Mouse (Mus musculus): ENCODE results near the gene Ralgps1. TPM values are rescaled to one million over a fixed set of nuclear protein-coding genes. Genes with fewer than 3 reads are reported as not detected.

Ralgps1 gene
- 5.7 and 6.4 TPM in 2 replicates for polyA plus RNA-seq (2012; rRNA removed)

GRCm38 (mm10) chr2:33370777-33371647, at the start of gene Ralgps1:
Ralgps1 (minus strand) TSS chr2:33371486.

DNA sequence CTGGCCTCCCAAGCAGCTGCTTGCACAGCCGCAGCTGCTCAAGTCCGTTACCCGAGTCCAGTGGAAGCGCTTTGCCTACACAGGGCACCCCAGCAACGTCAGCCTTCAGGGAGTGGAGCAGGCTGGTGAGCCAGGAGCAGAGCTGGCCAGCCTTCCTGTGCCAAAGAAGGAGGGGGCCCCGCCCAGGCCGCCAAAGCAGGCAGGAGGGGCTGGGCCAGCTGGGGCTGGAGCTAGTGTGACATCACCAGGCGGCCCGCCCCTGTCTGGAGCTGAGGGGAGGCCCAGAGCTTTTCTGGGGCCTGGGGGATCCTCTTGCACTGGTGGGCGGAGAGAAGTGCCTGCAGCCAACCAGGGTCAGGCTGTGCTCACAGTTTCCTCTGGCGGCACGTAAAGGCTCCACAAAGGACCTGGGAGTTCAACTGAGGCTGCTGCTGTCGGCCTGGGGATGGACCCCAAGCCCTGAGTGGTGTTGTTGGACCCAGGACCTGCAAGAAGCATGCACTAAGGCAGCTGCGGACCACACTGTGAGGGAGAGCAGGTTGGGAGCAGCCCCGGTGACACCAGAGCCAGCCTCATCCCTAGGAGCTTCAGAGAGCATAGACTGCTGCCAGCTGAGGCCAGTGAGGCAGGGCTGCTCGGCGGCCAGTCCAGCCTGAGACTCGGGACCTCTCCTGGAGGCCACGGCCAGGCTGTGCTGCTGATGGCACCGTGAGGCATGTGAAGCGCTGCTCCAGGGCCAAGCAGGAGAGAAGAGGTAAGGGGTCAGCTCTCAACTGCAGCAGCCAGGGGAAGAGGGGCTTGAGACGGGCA, 155.4 kb downstream of the Ralgps1 start, which contains the start of gene Angptl2:
Gene Angptl2, plus strand, starts transcription at position 370 of the 810 bp plus-strand sequence.

DNA sequence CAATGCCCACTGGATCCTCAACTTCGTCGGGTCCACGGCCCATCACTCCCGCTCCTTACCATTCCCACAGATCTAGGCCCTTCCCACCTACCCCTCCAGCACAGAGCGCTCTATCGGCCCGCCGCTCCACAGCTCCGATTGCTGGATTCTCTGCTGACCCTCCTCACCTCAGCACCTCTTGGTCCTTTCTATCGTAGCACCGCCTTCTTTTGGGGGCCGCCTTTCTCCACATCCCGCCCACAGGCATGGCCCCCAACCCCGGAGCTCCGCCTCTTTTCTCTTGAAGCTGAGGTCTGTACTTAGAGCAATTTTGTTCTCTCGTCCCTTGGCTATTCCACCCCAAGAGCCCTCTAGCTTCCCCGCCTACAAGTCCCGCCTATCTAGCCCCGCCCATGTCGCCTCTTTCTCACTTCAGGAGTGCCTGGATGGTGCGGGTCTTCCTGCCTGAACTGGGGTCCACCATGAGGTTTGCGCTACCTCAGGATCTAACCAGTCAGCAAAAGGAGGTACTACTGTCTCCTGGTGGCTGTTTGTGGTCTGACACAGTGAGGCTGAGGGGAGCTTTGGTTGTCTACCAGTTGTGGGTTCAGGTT, 239.7 kb downstream of the Ralgps1 start, which contains the start of gene Garnl3:
Gene Garnl3, minus strand, starts transcription at position 155 of the 593 bp plus-strand sequence.

Other genes starting within 250 kb of the Ralgps1 start
- 13.8 and 16.3 TPM in 2 replicates for gene Garnl3, start 239.8 kb downstream of the Ralgps1 start, polyA plus RNA-seq (2012; rRNA removed)
- gene Angptl2, start 155.4 kb downstream of the Ralgps1 start, polyA plus RNA-seq (2012; rRNA removed), result 81.1 and 105 TPM in 2 replicates
- 9.5 and 13.1 TPM in 2 replicates for gene Zbtb34, start 59.8 kb upstream of the Ralgps1 start, polyA plus RNA-seq (2012; rRNA removed)
- 8.0 and 9.5 TPM in 2 replicates for gene Zbtb43, start 97.1 kb upstream of the Ralgps1 start, polyA plus RNA-seq (2012; rRNA removed)

All from ovary, adult 2 months (tissue).